Mouse (Mus musculus) subcutaneous adipose tissue, adult 2 months (tissue): ENCODE data around the gene Olfr214. TPM values are rescaled to one million over a fixed set of nuclear protein-coding genes. Genes with fewer than 3 reads are reported as not detected.

Experiments
- polyA plus RNA-seq: library from polyadenylated mRNA; depleted of rRNA; stranded (reverse); fragments of >200 nt; gene quantifications from 2 replicates; pipeline ENCODE4 v1.2.3, GENCODE M21; 2012; ENCODE audit warnings: low replicate concordance; rRNA removed

Olfr214 gene
- polyA plus RNA-seq, result not detected in 2 replicates

GRCm38 (mm10) chr6:116553935-116554334 lies at the start of gene Olfr214:
Gene Olfr214, plus strand, starts transcription at chr6:116554235.

GRCm38 (mm10) chr6:116506302-116507003 lies 47.6 kb upstream of the Olfr214 start, which contains the start of gene Olfr212:
Gene Olfr212, plus strand, starts transcription at chr6:116506516.

GRCm38 (mm10) chr6:116538156-116538555 lies 15.9 kb upstream of the Olfr214 start, which contains the start of gene Olfr213:
Gene Olfr213, plus strand, starts transcription at chr6:116538456.

GRCm38 (mm10) chr6:116550841-116551240 lies 3.2 kb upstream of the Olfr214 start, which contains the start of gene Gm5580:
Gene Gm5580, plus strand, starts transcription at chr6:116551141.

GRCm38 (mm10) chr6:116584095-116584494 lies 30.1 kb downstream of the Olfr214 start, which contains the start of gene Olfr215:
Gene Olfr215, minus strand, starts transcription at chr6:116584195.

Other genes starting within 250 kb of the Olfr214 start
- gene March8, start 216.2 kb upstream of the Olfr214 start, polyA plus RNA-seq, result 52.3 and 78.7 TPM in 2 replicates
- gene Alox5, start 93.1 kb upstream of the Olfr214 start, polyA plus RNA-seq, result 5.1 and 7.0 TPM in 2 replicates
- not detected in 2 replicates for gene Olfr211, start 65.1 kb upstream of the Olfr214 start, polyA plus RNA-seq
- gene Olfr212, start 47.7 kb upstream of the Olfr214 start, polyA plus RNA-seq, result not detected in 2 replicates
- gene Olfr213, start 15.8 kb upstream of the Olfr214 start, polyA plus RNA-seq, result not detected in 2 replicates
- gene Gm5580, start 3.1 kb upstream of the Olfr214 start, polyA plus RNA-seq, result 0.13 and 0.22 TPM in 2 replicates
- gene Olfr215, start 30.0 kb downstream of the Olfr214 start, polyA plus RNA-seq, result not detected in 2 replicates
- 12.4 and 21.8 TPM in 2 replicates for gene Zfp422, start 74.8 kb downstream of the Olfr214 start, polyA plus RNA-seq
- 28.9 and 168 TPM in 2 replicates for gene Depp1, start 96.4 kb downstream of the Olfr214 start, polyA plus RNA-seq
- gene Rassf4, start 119.7 kb downstream of the Olfr214 start, polyA plus RNA-seq, result 18.5 and 21.1 TPM in 2 replicates
- 0.01 and 0.05 TPM in 2 replicates for gene Tmem72, start 162.7 kb downstream of the Olfr214 start, polyA plus RNA-seq